Mouse (Mus musculus) liver, embryonic 16.5 days (tissue): ENCODE results near the gene Rreb1. TPM values are rescaled to one million over a fixed set of nuclear protein-coding genes. Genes with fewer than 3 reads are reported as not detected.

Experiments used
- ATAC-seq: fragments of 200-750 bp; cut with Nextera tagmentation; 2 replicates; pipeline ENCODE4 v1.8.0; 2017; ENCODE audit warnings: low read depth, mild to moderate bottlenecking, moderate number of reproducible peaks, moderate library complexity
- H3K27ac ChIP-seq: fragments of 300-500 bp; sonication (generic); 2 replicates; pipeline ENCODE4 v1.5.1; 2014; ENCODE audit warnings: mild to moderate bottlenecking, low read length
- H3K27me3 ChIP-seq: fragments of 300-500 bp; sonication (generic); 2 replicates; pipeline ENCODE4 v1.6.1; 2014; ENCODE audit warnings: low read depth, low read length, mixed read lengths; ENCODE audit not compliant: control insufficient read depth, insufficient read depth
- H3K36me3 ChIP-seq: fragments of 300-500 bp; sonication (generic); 2 replicates; pipeline ENCODE4 v1.6.1; 2014; ENCODE audit warnings: mild to moderate bottlenecking; ENCODE audit not compliant: control insufficient read depth, insufficient read depth
- H3K4me1 ChIP-seq: fragments of 300-500 bp; sonication (generic); 2 replicates; pipeline ENCODE4 v1.6.1; 2014; ENCODE audit warnings: low read depth, low read length, mixed read lengths; ENCODE audit not compliant: control insufficient read depth
- H3K4me2 ChIP-seq: fragments of 300-500 bp; sonication (generic); 2 replicates; pipeline ENCODE4 v1.6.1; 2014; ENCODE audit warnings: low read depth, low read length, mixed read lengths
- H3K4me3 ChIP-seq: fragments of 300-500 bp; sonication (generic); 2 replicates; pipeline ENCODE4 v1.5.1; 2014; ENCODE audit warnings: low read depth, mild to moderate bottlenecking, low read length
- H3K9ac ChIP-seq: fragments of 300-500 bp; sonication (generic); 2 replicates; pipeline ENCODE4 v1.6.1; 2014; ENCODE audit warnings: low read depth, low read length
- H3K9me3 ChIP-seq: fragments of 300-500 bp; sonication (generic); replicated peaks from 2 replicates; pipeline ENCODE4 v1.6.1; 2016; ENCODE audit warnings: low read length; ENCODE audit not compliant: control insufficient read depth
- WGBS: fragments of 180-500 bp; shearing (Covaris S2); extraction: QIAGEN DNeasy Blood & Tissue Kit; methylation state at CpG from one replicate; pipeline ENCODE4 v1.1.7; 2014; ENCODE audit not compliant: insufficient replicate concordance; 5-methylcytosine and 5-hydroxymethylcytosine counted together
- polyA plus RNA-seq: library from polyadenylated mRNA; unstranded; fragments of >200 nt; fragmentation: Nextera tagmentation; extraction: Ambion mirVana; gene quantifications from 2 replicates; pipeline ENCODE4 v1.2.1, GENCODE M21; 2015

The Rreb1 gene
- polyA plus RNA-seq, 1 experiment from 2014 or later: 5.9 TPM

DNA sequence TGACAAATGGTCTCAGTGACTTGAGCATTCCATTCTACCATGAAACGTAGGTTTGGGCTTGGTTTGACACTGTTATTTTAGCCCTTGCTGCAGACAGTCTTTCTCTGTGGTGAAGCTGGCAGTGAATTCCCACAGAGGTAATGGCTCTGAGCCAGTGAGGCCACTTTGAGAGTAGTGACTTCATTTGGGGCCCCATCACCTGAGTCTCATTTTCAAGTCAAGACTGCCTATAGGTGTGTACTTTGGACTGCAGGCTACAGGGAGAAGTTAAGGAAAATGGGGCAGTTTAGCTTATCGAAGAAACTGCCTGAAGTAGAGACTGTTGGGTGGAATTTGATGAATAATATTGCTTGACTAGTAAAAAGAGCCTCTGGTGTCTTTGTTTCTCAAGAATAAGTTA, 131.0 kb downstream of the Rreb1 start:
- peaks cover 5% of the 10 kb centered on the region for H3K36me3 ChIP-seq
- no peak overlapping the region for H3K4me2 ChIP-seq
- no peaks in the 10 kb centered on the region for H3K9me3 ChIP-seq
- WGBS: 79% methylated on average over 2 of the region's 2 CpGs
- no peaks in the 10 kb centered on the region for H3K27me3 ChIP-seq
- H3K4me3 ChIP-seq: no peak overlapping the region
- no peak overlapping the region for H3K27ac ChIP-seq
- peaks cover 15% of the 10 kb centered on the region for H3K4me1 ChIP-seq
- no peak for ATAC-seq
- no peak overlapping the region for H3K9ac ChIP-seq

DNA sequence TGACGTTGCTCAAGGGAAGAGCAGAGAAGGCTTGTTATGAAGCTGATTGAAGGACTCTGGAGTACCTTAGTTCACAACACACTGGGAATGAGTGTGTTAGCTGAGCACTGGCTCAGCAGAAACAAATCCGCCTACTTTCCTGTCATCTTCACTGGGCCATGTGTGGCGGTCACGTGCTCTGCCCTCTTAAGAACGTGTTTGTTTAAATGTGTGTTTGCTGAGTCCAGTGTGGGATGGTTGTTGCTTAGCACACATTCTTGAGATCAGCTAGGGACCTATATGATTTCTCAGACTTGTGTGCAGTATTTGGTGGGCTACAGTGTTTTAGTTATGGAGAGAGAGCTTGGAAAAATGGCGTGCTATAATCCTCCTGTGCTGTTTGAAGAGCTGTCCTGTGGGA, 133.8 kb downstream of the Rreb1 start:
- 57% methylated on average over 6 of the region's 6 CpGs for WGBS

GRCm38 (mm10) chr13:37912591-37913467, 134.6 kb downstream of the Rreb1 start:
- no peak overlapping the region for H3K4me3 ChIP-seq
- no peak overlapping the region for H3K9ac ChIP-seq
- H3K27me3 ChIP-seq: no peaks in the 10 kb centered on the region
- peak; percentile 74 for ATAC-seq
- WGBS: 51% methylated on average over 12 of the region's 12 CpGs
- H3K4me2 ChIP-seq: no peak overlapping the region; the same call in 1 of the 2 replicates
- peaks cover 23% of the 10 kb centered on the region for H3K36me3 ChIP-seq
- H3K9me3 ChIP-seq: no peaks in the 10 kb centered on the region
- H3K27ac ChIP-seq: peak overlapping the region; percentile 54
- peaks cover 15% of the 10 kb centered on the region for H3K4me1 ChIP-seq

More for the DNA sequence above, 133.8 kb downstream of the Rreb1 start:
- no peak overlapping the region for H3K4me2 ChIP-seq
- no peak overlapping the region for H3K4me3 ChIP-seq
- no peaks in the 10 kb centered on the region for H3K9me3 ChIP-seq
- H3K4me1 ChIP-seq: peaks cover 15% of the 10 kb centered on the region
- no peak for ATAC-seq
- H3K27me3 ChIP-seq: no peaks in the 10 kb centered on the region
- no peak overlapping the region for H3K9ac ChIP-seq
- H3K36me3 ChIP-seq: peaks cover 17% of the 10 kb centered on the region
- peak overlapping the region; percentile 54 for H3K27ac ChIP-seq

DNA sequence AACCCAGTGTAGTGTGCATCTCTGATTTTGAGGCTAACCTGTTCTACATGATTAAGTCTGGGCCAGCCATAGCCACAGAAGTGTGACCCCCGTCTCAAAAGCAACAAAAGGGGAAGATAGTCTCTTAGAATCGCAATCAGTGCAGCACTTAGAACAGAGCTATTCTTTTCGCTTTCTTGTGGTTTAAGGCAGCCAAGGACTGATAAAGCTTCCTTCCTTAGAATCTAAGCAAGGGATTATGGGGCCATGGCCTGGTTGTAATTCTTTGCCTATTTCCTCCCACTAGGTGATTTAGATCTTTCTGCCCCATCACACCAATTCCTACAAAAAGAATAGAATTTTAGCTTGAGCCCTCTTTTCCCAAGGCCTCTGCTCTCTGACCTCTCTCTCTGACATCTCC, 135.8 kb downstream of the Rreb1 start:
- no peaks in the 10 kb centered on the region for H3K9me3 ChIP-seq
- H3K4me3 ChIP-seq: no peak overlapping the region
- peaks cover 28% of the 10 kb centered on the region for H3K36me3 ChIP-seq
- H3K27me3 ChIP-seq: no peaks in the 10 kb centered on the region
- WGBS: 44% methylated on average over 3 of the region's 3 CpGs
- peaks cover 15% of the 10 kb centered on the region for H3K4me1 ChIP-seq
- no peak for ATAC-seq
- H3K27ac ChIP-seq: no peak overlapping the region
- no peak overlapping the region for H3K9ac ChIP-seq
- H3K4me2 ChIP-seq: no peak overlapping the region

DNA sequence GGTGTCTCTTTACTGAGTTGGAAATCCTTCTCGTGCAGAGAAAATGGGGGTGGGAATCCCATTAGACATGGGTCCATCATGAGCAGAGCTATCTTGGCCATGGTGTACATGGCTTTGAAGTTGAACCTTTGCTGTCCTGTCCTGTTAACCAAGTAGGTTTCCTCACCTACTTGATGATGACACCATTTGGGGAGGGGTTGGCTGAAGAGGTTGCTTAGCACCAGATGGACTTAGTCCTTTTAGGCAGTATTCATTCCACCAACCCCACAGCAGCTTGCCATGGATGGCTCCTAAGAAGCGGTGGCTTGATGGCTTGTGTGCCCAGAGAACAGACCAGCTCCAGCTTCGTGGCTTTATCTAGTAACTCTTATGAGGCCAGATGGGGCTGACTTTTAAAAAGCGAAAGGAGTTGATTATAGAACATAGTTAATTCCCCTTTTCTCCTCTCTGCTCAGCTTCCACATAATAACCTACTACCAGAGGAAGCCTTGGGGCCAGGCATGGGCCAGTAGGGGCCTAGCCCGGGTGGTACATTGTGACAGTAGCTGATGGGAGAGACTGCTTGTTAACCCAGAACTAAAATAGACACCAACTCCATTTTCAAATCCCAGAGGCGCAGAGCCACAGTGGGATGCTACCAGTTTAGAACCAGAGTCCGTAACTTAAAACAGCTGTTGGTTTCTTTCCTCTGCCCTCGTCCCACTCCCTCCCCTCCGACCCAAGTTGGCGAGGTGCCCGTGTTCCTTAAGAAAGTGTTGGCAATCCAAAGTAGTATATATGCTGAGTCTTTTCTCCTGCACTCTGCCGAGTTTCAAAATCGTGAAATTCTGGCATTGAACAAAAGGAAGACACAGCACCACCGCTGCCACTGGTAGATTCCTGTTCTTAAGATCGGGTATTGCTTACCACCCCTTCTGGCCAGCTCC, 140.4 kb downstream of the Rreb1 start:
- Histone ChIP-seq H3K4me3 (no peak overlapping the region), H3K9ac (no peak overlapping the region), H3K4me1 (peaks cover 2% of the 10 kb centered on the region; the same call in 1 of the 2 replicates), H3K36me3 (peaks cover 27% of the 10 kb centered on the region), H3K27me3 (no peaks in the 10 kb centered on the region), H3K27ac (no peak overlapping the region), H3K9me3 (no peaks in the 10 kb centered on the region), H3K4me2 (no peak overlapping the region)
- ATAC-seq: peak; percentile 35; the same call in 1 of the 2 replicates
- WGBS: 81% methylated on average over 15 of the region's 15 CpGs

GRCm38 (mm10) chr13:37919711-37920277, 141.6 kb downstream of the Rreb1 start:
- ATAC-seq: no peak
- Histone ChIP-seq H3K9ac (no peak overlapping the region), H3K27ac (no peak overlapping the region), H3K9me3 (no peaks in the 10 kb centered on the region), H3K36me3 (peaks cover 27% of the 10 kb centered on the region), H3K27me3 (no peaks in the 10 kb centered on the region), H3K4me3 (no peak overlapping the region), H3K4me2 (no peak overlapping the region), H3K4me1 (peaks cover 2% of the 10 kb centered on the region)
- 79% methylated on average over 3 of the region's 3 CpGs for WGBS

DNA sequence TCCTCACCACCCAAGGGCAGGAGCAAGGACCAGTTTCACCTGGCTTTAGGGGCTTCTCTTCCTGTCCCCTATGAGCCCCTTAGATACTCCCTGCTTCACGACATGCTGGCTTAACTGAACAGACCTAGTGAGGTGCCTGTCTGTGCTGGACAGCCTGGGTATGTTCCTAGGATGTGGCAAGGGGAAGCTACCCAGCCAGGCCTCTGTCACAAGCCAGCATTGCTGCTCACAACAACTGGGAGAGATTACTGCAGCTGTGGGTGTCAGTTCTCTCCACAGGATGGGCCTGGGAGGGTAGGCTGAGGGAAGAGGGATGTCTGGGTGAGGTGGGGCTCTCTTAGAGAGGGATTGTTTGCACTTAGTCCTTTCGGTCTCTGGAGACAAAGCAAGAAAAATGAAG, 142.5 kb downstream of the Rreb1 start:
- Histone ChIP-seq H3K4me2 (no peak overlapping the region), H3K4me3 (no peak overlapping the region), H3K9ac (no peak overlapping the region), H3K27me3 (no peaks in the 10 kb centered on the region), H3K27ac (no peak overlapping the region), H3K36me3 (peaks cover 27% of the 10 kb centered on the region), H3K4me1 (peaks cover 2% of the 10 kb centered on the region), H3K9me3 (no peaks in the 10 kb centered on the region)
- no peak for ATAC-seq
- 62% methylated on average over 2 of the region's 2 CpGs for WGBS

- Histone ChIP-seq H3K9me3 (no peaks in the 10 kb centered on the region), H3K27me3 (no peaks in the 10 kb centered on the region), H3K27ac (no peak overlapping the region), H3K36me3 (peaks cover 7% of the 10 kb centered on the region), H3K4me3 (no peak overlapping the region), H3K9ac (no peak overlapping the region), H3K4me1 (peaks cover 2% of the 10 kb centered on the region), H3K4me2 (no peak overlapping the region)
- ATAC-seq: no peak
- 83% methylated on average over 4 of the region's 4 CpGs for WGBS
These were observed 144.9 kb downstream of the Rreb1 start for GRCm38 (mm10) chr13:37923091-37923490.
